Comparison of ENCODE assay signal across 12 mouse cellular contexts in the genomic region with DNA sequence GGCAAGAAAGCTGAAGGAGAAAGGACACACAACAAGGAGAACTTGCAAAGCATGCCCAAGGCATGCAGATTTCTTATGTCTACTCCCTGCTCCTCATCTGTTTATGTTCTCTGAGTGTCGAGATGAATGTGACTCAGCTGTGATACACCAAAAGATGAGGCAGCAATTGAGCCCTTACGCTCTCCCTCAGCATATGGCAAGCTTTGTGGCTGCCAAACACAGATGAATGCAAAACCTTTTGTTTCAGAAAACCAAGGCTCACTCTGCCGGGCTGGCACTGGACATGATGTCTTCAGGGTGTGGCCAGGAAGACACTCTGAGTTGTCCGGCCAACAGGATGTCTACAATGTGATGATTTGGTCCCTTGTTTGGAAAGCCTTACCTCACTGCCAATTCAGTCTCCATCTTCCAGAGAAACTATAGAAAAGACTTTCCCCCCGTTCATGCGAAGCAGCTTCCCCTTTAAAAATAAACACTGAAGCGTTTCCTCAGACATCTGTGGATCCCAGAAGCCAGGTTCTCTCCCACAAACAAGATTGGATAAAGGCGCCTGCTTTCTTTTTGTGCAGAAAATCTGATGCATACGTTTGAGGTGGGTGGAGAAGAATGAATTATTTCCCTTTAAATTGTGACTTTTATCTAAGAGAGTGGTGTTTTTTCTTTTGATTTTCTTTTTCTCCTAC.
DNase-seq lines count a peak whose midpoint lies in the region; TF ChIP-seq lines count a peak whose summit lies in the region.
"Had no signal": no experiment of that assay in that cellular context is flagged by ENCODE, and none has a peak within 500 bp of the region (broad histone marks: within the 10 kb centered on the region; RNA-seq: fewer than 3 reads in every experiment).

No protein-coding gene starts in this region.

- intact Hi-C loops in left cerebral cortex, postnatal 4 days (cut with DNase I): no loop called here

- no peaks in the 10 kb centered on the region for H3K4me1 ChIP-seq in kidney, adult 2 months (ENCODE audit: control insufficient read depth, insufficient read depth, low read length)

- 64% methylated on average over 9 of the region's 9 CpGs for WGBS in kidney, adult 2 months

- no peaks in the 10 kb centered on the region for H3K36me3 ChIP-seq in kidney, adult 2 months (ENCODE audit: control insufficient read depth, insufficient read depth, low read length)
- H3K36me3 ChIP-seq: embryonic facial prominence, embryonic 13.5 days had no signal

- TF ChIP-seq CTCF in kidney, adult 2 months (conservative IDR thresholded peaks at IDR 0.05; ENCODE audit: insufficient read depth, insufficient read length, low read depth, low read length): no peak

- TF ChIP-seq POLR2A in kidney, adult 2 months (IDR thresholded peaks at IDR 0.05; ENCODE audit: low read depth, low read length): no peak

- DNase-seq in layer of hippocampus, adult 18-20 months (ENCODE audit: low spot score in 2 of 2): peak; percentile 64 to 76
- DNase-seq in layer of hippocampus, postnatal 10 days (ENCODE audit: low spot score in 2 of 2): no peak
- DNase-seq in cerebellum, adult 9-11 months: peak; percentile 72
- peak; percentile 39 for DNase-seq in left cerebral cortex, postnatal 4 days
- DNase-seq in telencephalon, adult 2 months (ENCODE audit: low read depth, low spot score): peak; percentile 83
- DNase-seq in adrenal gland, adult 8-10 months: no peak
- no peak for DNase-seq in kidney, adult 2 months
- DNase-seq: adrenal gland, postnatal 25 days; midbrain, embryonic 14.5 days; thymus, adult 18-20 months had no signal

- H3K4me3 ChIP-seq in kidney, adult 2 months (ENCODE audit: insufficient read depth, low read depth, low read length): no peak overlapping the region
- H3K4me3 ChIP-seq: embryonic facial prominence, embryonic 13.5 days had no signal

- H3K27ac ChIP-seq in kidney, adult 2 months (ENCODE audit: insufficient read depth, low read depth, low read length): no peak overlapping the region
- H3K27ac ChIP-seq: embryonic facial prominence, embryonic 13.5 days; hindbrain, postnatal 0 days had no signal

- H3K27me3 ChIP-seq in kidney, adult 2 months (replicated peaks; ENCODE audit: control insufficient read depth, insufficient read depth, low read length): no peaks in the 10 kb centered on the region
- H3K27me3 ChIP-seq: embryonic facial prominence, embryonic 13.5 days had no signal

Comparison
In these comparisons a context has a peak if more than half of its experiments do, and no peak if none do; other contexts are left out.
1. DNase-seq: peak in layer of hippocampus, adult 18-20 months (2 of 2), cerebellum, adult 9-11 months (single experiment), left cerebral cortex, postnatal 4 days (single experiment) and telencephalon, adult 2 months (single experiment); none in layer of hippocampus, postnatal 10 days (0 of 2), adrenal gland, adult 8-10 months (single experiment) and kidney, adult 2 months (single experiment).